Mouse (Mus musculus) kidney, adult 2 months (tissue): ENCODE data around the gene Olfr685.

ENCODE experiments used
- CTCF ChIP-seq: fragments of 200-500 bp; conservative IDR thresholded peaks from 2 replicates; pipeline ENCODE4 v1.5.1; 2011; ENCODE audit warnings: low read depth, mild to moderate bottlenecking, control low read depth, low read length, moderate library complexity, mixed read lengths; ENCODE audit not compliant: insufficient read depth, insufficient read length
- POLR2A ChIP-seq: fragments of 200-500 bp; IDR thresholded peaks from one replicate; pipeline ENCODE4 v1.6.1; 2011; ENCODE audit warnings: low read depth, low read length, control low read depth

GRCm38 (mm10) chr7:105226072-105226471 is 40.3 kb upstream of the Olfr685 start:
- TF ChIP-seq CTCF (no peak), POLR2A (no peak)
